Mouse (Mus musculus) MEL (cell line): Measurements from ENCODE around the gene Tulp4. TPM values are rescaled to one million over a fixed set of nuclear protein-coding genes. Genes with fewer than 3 reads are reported as not detected.
"Not testable (repeated sequence)": the region's sequence is repeated elsewhere in the genome, so short reads cannot be mapped to it uniquely, and the experiment has no call there.

Experiments
- DNase-seq: peaks from one replicate; pipeline ENCODE4 v3.0.0; 2011; ENCODE audit warnings: low read depth, low spot score
- H3K27ac ChIP-seq: 2 replicates; pipeline ENCODE4 v1.5.1; 2012; ENCODE audit warnings: low read depth, mild to moderate bottlenecking, control low read depth, low read length, moderate library complexity; ENCODE audit not compliant: control insufficient read depth
- H3K27me3 ChIP-seq, 2 experiments: fragments of 150-350 bp in 1 of 2; sonication (generic) in 1 of 2; 2 replicates each; pipeline ENCODE4 v1.6.1; 2012; ENCODE audit warnings: low read length in 2 of 2, mild to moderate bottlenecking in 2 of 2, improper control_type of control experiment in 1 of 2, moderate library complexity in 1 of 2; ENCODE audit not compliant: insufficient read depth in 2 of 2, control insufficient read depth in 1 of 2
- H3K36me3 ChIP-seq, 2 experiments: 2 replicates each; pipeline ENCODE4 v1.6.1; 2012 to 2014; ENCODE audit warnings: low read length in 2 of 2, improper control_type of control experiment in 1 of 2, inconsistent platforms in 1 of 2, mild to moderate bottlenecking in 1 of 2; ENCODE audit not compliant: insufficient read depth in 2 of 2, control insufficient read depth in 1 of 2
- H3K4me1 ChIP-seq, 2 experiments: fragments of 150-350 bp in 1 of 2; sonication (generic) in 1 of 2; 2 replicates each; pipeline ENCODE4 v1.6.1; 2012; ENCODE audit warnings: low read length in 2 of 2, improper control_type of control experiment in 1 of 2, mild to moderate bottlenecking in 1 of 2; ENCODE audit not compliant: insufficient read depth in 2 of 2, control insufficient read depth in 1 of 2
- H3K4me3 ChIP-seq, 2 experiments: fragments of 150-350 bp in 1 of 2; sonication (generic) in 1 of 2; 2 replicates each; pipeline ENCODE4 v1.5.1; 2012; ENCODE audit warnings: low read depth in 2 of 2, low read length in 2 of 2, mild to moderate bottlenecking in 2 of 2, moderate library complexity in 2 of 2, control low read depth in 1 of 2, improper control_type of control experiment in 1 of 2; ENCODE audit not compliant: control insufficient read depth in 1 of 2, insufficient read depth in 1 of 2
- H3K79me2 ChIP-seq: 2 replicates; pipeline ENCODE4 v1.6.1; 2012; ENCODE audit warnings: mild to moderate bottlenecking, low read length, moderate library complexity; ENCODE audit not compliant: control insufficient read depth, poor library complexity, insufficient read depth
- H3K9ac ChIP-seq: 2 replicates; pipeline ENCODE4 v1.6.1; 2012; ENCODE audit warnings: low read depth, mild to moderate bottlenecking, control low read depth, low read length, moderate library complexity; ENCODE audit not compliant: control insufficient read depth, poor library complexity, severe bottlenecking
- H3K9me3 ChIP-seq: fragments of 150-350 bp; sonication (generic); replicated peaks from 2 replicates; pipeline ENCODE4 v1.6.1; 2012; ENCODE audit warnings: mild to moderate bottlenecking, low read length, improper control_type of control experiment, moderate library complexity; ENCODE audit not compliant: insufficient read depth
- polyA plus RNA-seq, 2 experiments: library from polyadenylated mRNA; stranded (reverse) in 1 of 2; unstranded in 1 of 2; fragments of >175 nt in 1 of 2; fragments of >200 nt in 1 of 2; gene quantifications; 2 replicates each; pipeline versions ENCODE4 v1.2.1 to v1.2.4; 2012; ENCODE audit warnings: low replicate concordance in 2 of 2, low read depth in 1 of 2; ENCODE audit not compliant: insufficient read length in 2 of 2, insufficient read depth in 1 of 2, missing spikeins in 1 of 2
- total RNA-seq: library from RNA; depleted of rRNA; stranded (reverse); fragments of 300-350 nt; gene quantifications from 2 replicates; pipeline ENCODE4 v1.2.3, GENCODE M21; 2012

Tulp4 gene
- total and polyA plus RNA-seq, 3 experiments: 7.7 to 59.2 TPM; not detected in 1

DNA sequence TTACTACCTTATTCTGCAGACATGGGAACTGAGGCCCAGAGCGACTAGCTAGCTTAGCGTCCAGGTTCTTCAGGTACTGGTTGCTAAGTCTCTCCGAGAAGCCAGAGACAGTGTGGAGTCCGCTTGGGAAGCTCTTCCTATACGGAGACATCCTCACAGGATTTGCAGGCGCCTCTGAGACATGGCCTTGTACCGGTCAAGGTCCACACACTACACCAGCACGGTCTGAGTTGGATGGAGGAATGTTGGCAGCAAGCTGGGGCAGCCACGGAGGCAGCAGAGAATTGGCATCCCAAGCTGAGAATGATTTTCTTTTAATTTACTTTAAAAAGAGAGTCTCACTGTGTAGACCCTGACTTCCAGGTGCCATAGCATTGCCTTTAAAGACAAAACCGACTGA lies 176.9 kb downstream of the Tulp4 start:
- not testable (repeated sequence) for H3K27me3 ChIP-seq, H3K4me1 ChIP-seq, H3K36me3 ChIP-seq, H3K27ac ChIP-seq, DNase-seq, H3K9ac ChIP-seq, H3K9me3 ChIP-seq, H3K79me2 ChIP-seq, H3K4me3 ChIP-seq

DNA sequence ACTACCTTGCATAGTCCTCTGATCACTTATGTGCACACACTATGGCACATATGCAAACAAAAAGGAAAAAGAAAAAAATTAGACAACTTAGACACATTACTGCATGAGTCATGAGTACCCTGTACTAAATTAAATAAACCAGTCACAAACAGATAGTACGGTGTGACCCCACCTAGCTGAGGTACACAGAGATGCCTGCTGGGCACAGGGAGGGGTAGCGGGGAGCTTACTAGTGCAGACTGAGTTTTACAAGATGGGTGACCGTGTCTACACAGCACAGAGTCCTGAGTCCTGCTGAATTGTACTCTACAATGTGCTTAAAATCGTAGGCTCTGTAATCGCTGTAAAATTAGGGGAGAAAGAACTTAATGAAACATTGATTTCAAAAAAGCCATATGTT lies 179.9 kb downstream of the Tulp4 start:
- not testable (repeated sequence) for H3K27ac ChIP-seq, H3K79me2 ChIP-seq, H3K4me1 ChIP-seq, H3K4me3 ChIP-seq, H3K9me3 ChIP-seq, DNase-seq, H3K27me3 ChIP-seq, H3K36me3 ChIP-seq, H3K9ac ChIP-seq

DNA sequence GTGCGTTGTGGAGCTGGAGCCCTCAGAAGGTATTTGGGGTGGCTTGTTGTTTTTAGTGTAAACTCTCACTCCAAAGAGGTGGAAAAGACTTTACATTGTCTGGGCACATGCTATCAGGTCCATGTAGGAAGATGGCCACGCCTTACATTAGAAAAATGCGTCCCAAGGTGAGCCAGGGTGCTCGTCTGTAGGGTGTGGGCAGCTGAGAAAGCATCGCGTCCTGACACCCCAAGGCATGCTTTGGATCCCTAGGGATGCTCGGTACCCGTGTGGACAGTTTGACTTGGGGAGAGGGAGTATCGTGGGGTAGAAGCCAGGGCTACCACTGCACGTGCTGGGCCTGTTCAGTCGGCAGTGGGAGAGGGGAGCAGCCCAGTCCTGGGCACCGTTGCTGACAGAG lies 182.8 kb downstream of the Tulp4 start:
- not testable (repeated sequence) for H3K27me3 ChIP-seq, H3K9me3 ChIP-seq, H3K36me3 ChIP-seq, H3K4me3 ChIP-seq, DNase-seq, H3K79me2 ChIP-seq, H3K27ac ChIP-seq, H3K4me1 ChIP-seq, H3K9ac ChIP-seq

DNA sequence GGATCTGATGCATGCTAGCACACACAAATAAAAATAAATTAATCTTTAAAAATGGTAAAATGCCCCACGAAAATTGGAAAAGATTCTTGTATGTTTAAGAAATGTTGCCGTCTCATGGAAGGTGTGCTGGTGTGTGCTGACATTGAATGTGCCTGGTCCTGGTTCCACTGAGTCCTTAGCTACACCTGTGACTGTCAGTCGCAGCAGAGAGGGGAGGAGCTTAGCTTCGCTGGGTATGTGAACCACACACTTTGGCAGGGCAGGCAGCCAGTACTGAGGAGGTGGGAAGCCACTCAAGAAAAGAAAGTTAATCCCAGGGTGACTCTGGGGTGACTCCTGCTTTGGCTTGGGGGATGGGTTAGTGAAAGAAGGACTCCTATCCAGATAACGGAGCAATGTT lies 187.6 kb downstream of the Tulp4 start:
- not testable (repeated sequence) for H3K9ac ChIP-seq, H3K27ac ChIP-seq, H3K4me3 ChIP-seq, H3K9me3 ChIP-seq, H3K4me1 ChIP-seq, H3K79me2 ChIP-seq, H3K27me3 ChIP-seq, H3K36me3 ChIP-seq, DNase-seq

DNA sequence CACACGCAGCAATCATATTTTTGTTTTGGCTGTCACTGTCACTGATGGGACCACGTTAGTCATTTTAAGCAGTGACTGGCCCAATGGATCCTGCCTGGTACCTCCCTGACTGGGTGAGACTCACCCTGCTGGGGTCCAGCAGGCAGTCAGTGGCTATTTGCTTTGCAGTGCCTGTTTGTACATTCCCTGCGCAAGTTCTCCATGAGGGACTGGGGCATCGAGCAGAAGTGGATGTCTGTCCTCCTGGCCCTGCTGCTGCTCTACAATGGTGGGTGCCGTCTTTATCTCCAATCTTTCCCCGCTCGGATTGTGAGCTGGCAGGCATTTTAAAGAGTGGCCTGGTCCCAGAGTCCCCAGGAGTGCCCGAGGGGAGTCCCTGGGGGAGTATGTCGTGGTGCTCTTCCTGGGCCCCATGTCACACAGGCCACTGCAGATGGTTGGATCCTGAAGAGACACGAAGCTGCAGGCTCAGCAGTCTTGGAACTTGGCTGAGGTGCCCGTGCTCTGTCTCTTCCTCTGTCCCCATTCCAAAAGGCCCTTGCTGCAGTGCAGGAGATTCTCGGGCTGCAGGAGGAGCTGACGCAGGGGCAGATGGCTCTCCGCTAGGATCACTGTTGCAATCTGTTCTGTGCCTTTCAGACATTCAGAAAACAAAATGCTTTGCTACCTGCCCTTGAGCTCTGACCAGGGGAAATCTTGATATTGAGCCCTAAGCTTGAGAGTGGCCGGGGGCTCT lies 191.0 kb downstream of the Tulp4 start:
- not testable (repeated sequence) for H3K79me2 ChIP-seq, H3K4me3 ChIP-seq, DNase-seq, H3K9ac ChIP-seq, H3K4me1 ChIP-seq, H3K36me3 ChIP-seq, H3K9me3 ChIP-seq, H3K27me3 ChIP-seq, H3K27ac ChIP-seq

DNA sequence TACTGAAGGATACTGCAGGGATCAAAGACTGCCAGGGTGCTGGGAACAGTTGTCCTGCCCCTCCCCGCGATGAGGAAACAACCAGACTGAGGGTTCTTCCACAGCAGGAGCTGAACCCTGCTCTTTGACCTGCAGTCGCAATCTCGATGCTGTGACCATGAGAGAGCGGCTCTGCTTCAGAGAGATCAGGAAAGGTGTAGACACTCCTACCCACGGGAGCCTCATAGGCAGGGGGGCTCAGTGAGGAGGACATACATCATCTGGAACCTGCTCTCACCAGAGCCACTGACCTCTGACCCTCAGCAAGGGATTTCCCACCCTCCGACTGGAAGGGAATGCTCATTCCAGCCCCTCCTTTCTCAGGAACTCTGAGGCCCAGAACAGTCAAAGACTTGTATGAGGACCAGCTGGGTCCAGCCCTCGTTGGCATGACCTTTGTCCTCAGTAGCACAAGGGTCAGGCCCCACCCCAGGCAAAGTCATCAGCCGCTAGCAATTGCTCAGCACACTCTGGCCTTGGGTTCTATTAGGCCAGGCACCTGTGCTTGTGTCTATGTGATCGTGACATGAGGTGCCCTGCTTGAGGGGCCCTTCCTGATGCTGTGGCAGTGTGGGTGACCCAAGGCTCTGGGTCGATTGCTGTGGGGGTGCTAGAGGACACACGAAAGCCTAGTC lies 194.1 kb downstream of the Tulp4 start:
- not testable (repeated sequence) for H3K9me3 ChIP-seq, H3K27ac ChIP-seq, H3K9ac ChIP-seq, H3K4me3 ChIP-seq, H3K4me1 ChIP-seq, DNase-seq, H3K36me3 ChIP-seq, H3K79me2 ChIP-seq, H3K27me3 ChIP-seq
